Mouse (Mus musculus): ENCODE data around the gene Efcab14. TPM values are rescaled to one million over a fixed set of nuclear protein-coding genes. Genes with fewer than 3 reads are reported as not detected.

Efcab14 gene
- polyA plus RNA-seq (2017; shearing (Covaris generic)), result 41.2 TPM

GRCm38 (mm10) chr4:115737551-115738041 is at the start of gene Efcab14:
Gene Efcab14 (plus strand): TSS chr4:115737744.

GRCm38 (mm10) chr4:115780918-115781317 is 43.4 kb downstream of the Efcab14 start, which contains the start of gene Tex38:
Gene Tex38 (minus strand): TSS chr4:115781018.

GRCm38 (mm10) chr4:115784769-115785510 is 47.4 kb downstream of the Efcab14 start, which contains the start of gene Atpaf1:
Gene Atpaf1 (plus strand): TSS chr4:115784812.

Other genes with a start within 250 kb of the Efcab14 start
- gene Cyp4a14, start 241.6 kb upstream of the Efcab14 start, polyA plus RNA-seq (2017; shearing (Covaris generic)), result not detected
- not detected for gene Cyp4a10, start 219.5 kb upstream of the Efcab14 start, polyA plus RNA-seq (2017; shearing (Covaris generic))
- not detected for gene Cyp4a31, start 174.1 kb upstream of the Efcab14 start, polyA plus RNA-seq (2017; shearing (Covaris generic))
- not detected for gene Cyp4a32, start 136.8 kb upstream of the Efcab14 start, polyA plus RNA-seq (2017; shearing (Covaris generic))
- gene Cyp4b1, start 90.0 kb upstream of the Efcab14 start, polyA plus RNA-seq (2017; shearing (Covaris generic)), result not detected
- gene Tex38, start 43.3 kb downstream of the Efcab14 start, polyA plus RNA-seq (2017; shearing (Covaris generic)), result 0.64 TPM
- 22.6 TPM for gene Atpaf1, start 47.1 kb downstream of the Efcab14 start, polyA plus RNA-seq (2017; shearing (Covaris generic))
- gene Mob3c, start 90.3 kb downstream of the Efcab14 start, polyA plus RNA-seq (2017; shearing (Covaris generic)), result 18.7 TPM
- 40.9 TPM for gene Mknk1, start 101.5 kb downstream of the Efcab14 start, polyA plus RNA-seq (2017; shearing (Covaris generic))
- not detected for gene Kncn, start 146.7 kb downstream of the Efcab14 start, polyA plus RNA-seq (2017; shearing (Covaris generic))
- not detected for gene 6430628N08Rik, start 152.9 kb downstream of the Efcab14 start, polyA plus RNA-seq (2017; shearing (Covaris generic))
- gene Dmbx1, start 202.2 kb downstream of the Efcab14 start, polyA plus RNA-seq (2017; shearing (Covaris generic)), result not detected

Data from effector memory CD4-positive, alpha-beta T cell, adult 5 months (primary cell).